Mouse (Mus musculus) thymus, postnatal 4 days (tissue): Measurements from ENCODE around the gene Dync1i2.

ENCODE experiments used
- DNase-seq: peaks from one replicate; pipeline ENCODE4 v3.0.0; 2021

The Dync1i2 gene

DNA sequence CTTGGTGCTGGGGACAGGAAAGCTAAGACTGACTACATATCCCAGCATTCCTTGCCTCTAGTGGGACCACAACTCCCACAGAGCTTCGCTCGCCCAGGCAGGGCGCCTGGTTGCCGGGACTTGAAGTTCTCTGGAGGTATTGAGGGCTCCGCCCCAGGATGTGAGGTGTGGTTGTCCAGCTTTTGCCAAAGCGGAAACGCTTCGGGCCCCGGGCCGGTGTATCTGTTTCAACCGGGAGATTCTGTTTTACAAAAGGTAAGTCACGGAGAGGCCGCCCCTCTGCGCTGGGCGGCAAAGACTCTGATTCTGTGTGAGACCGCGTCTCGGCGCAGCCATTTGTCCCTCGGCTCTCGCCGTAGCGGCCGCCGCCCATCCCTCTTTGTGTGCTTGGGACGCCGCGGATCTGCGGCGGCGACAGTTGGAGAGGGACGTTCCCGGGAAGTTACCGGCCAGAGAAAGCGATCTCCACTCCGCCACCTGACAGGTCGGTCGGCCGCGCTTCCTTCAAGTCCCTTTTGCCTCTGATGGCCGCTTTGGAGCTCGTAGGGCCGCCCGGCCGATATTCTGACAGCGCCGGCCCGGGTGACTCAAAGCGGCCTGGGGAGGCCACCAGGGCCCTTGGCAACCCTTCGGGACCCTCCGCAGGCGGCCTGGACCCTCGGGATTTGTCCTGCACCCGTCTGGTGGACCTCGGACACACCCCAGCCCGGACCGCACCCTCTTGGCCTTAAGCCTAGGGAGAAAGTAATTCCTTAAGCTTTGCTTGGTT is at the start of gene Dync1i2:
Gene Dync1i2, plus strand, starts transcription at position 116 of the 769 bp plus-strand sequence.
- peak; percentile 90 for DNase-seq

DNA sequence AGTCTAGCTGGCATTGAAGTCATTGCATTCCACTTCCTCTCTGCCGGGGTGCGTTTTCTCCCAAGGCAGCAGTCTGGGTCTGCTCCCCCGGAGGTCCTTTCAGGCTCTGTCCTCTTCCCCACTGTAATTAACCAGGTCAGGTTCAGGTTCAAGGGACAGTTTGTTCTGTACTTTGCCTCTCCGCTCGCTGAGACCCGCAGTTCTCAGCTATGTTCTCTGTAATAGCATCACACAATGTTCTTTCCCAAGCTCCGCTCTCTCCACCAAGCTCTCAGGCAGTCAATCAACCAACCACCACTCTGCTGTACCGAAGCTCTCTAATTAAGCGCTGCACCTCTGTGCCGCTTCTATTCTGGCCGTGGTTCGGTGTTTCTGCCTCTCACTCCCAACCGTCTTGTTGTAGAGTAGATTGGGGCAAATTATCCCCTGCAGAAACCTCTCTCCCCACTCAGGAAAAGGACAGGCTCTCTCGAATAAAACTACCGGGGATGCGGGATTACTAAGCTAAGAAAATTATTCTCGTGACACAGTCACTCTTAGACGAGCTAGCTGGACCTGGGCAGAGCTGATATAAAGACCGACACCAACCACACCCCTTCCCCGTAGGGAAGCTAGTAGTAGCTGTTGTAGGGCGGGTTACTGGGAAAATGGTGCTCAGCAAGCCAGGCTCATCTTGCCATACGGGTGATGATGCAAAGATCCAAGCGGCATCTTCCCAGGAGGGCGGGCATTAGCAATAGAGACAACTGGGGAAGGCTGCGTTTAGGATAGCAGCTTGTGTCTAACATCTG is 48.5 kb upstream of the Dync1i2 start:
- DNase-seq: no peak

DNA sequence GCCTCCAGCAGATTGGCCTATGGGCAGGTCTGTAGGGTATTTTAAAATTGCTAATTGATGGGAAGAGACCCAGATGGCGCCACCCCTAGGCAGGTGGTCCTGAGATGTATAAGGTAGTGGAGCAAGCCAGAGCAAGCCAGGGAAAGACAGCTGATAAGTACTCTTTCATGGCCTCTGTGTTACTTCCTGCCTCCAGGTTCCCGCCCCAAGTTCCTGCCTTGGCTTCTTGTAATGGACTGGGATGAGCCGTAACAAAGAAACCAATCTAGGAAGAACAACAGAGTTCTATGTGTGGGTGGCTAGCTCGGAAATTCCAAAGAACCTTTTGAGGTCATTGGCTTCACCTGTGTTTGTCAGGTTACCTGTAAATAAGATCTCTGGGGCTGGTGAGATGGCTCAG is 44.3 kb upstream of the Dync1i2 start:
- DNase-seq: no peak

DNA sequence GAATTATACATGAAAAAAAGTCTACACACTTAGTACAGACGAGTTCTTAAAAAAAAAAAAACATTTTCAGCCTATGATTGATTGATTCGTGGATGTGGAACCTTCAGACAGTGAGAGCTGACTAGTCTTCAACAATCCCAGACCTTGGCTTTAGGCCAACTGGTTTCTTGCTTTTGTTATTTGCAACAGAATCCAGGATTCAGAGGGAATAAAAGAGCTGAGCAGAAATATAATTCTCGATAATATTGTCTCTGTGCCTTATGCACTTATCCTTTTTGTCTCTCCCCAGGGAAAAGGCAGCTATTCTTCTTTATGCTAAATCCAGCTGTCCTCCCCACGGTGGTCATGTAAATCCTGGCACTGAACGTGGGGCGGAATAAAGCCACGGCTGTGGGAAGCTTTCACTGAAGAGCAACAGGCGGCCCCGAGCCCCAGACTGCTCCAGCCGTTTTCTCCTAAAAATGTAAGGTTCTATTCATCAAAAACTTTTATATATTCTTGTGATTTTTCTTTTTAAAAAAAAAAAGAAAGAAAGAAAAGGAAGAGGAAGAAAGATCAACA is 43.0 kb upstream of the Dync1i2 start:
- no peak for DNase-seq

DNA sequence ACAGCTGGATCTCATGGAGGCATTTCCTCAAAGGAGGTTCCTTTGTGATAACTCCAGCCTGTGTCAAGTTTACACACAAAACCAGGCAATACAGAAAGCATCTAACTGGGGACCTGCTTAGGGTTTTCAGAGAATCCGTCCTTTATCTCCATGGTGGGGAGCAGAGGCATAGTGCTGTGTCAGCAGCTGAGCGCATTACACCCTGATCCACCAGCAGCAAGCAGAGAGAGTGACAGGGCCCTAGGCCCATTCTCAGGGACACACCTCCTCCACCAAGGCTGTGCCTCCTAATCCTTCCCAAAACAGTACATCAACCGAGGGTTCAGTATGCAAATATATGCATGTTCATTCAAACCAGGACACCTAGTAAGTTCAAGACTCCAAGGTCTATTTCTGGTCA is 38.5 kb upstream of the Dync1i2 start:
- no peak for DNase-seq

DNA sequence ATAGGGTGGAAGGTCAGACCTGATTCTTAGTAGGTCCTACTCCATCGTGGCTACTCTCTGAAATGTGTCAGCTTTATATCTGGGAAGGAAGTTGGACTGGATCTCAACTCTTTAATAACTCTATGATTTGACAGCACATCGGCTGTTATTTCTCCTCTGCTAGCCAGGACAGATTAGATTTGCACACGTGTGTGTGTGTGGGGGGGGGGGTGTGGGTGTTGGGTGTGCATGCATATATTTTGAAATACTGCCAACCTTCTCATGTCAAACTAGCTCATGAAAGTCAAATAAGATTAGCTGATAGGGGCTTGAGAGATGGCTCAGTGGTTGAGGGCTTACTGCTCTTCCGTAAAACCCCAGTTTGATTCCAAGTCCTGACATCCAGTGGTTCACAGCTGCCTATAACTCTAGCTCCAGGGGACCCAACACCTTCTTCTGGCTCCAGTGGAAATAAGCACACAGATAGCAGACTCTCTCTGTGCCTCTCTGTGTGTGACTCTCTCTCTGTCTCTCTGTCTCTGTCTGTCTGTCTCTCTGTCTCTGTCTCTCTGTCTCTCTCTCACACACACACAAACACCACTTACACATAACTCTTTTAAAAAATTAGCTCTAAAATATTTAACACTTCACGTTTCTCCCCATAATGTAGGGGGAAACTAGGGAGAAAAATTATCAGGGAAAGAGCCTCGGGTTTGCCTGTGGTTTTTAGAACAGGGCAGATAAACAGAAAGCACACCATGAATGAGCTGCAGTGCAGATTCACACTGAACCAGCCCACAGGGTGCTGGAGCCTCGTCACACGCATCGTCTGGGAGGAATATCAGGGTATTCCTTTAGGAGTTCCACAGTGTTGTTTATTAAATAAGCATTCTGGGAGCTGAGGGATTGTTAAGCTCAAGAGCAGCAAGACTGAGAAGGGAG is 34.9 kb upstream of the Dync1i2 start:
- no peak for DNase-seq

DNA sequence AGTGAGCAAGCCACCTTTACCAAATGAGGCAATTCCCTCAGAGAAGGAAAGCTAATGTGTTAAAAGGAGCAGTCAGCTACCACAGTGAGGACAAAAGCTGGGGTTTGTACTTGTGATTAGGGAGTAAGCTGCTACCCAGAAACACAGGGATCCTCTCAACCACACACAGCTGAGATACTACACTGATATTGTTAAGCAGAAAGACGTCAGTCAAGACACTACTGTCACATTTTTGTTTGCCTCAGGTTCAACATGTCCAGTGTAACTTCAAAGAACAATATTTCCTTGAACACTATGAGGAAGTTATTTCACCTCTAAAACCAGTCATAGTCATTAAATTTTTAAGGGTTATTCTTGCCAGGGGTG is 34.3 kb upstream of the Dync1i2 start:
- DNase-seq: no peak

DNA sequence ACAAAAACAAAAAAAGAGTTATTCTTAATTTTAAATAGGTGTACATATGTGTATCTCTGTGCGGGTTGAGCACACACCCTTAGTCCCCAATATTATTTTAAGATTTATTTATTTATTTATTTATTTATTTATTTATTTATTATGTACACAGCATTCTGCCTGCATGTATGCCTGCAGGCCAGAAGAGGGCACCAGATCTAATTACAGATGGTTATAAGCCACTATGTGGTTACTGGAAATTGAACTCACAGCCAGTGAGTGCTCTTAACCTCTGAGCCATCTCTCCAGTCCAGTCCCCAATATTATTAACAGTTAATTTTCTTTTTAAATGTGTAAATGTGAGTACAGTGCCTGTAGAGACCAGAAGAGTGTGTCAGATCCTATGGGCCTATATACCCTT is 33.7 kb upstream of the Dync1i2 start:
- DNase-seq: peak; percentile 15

DNA sequence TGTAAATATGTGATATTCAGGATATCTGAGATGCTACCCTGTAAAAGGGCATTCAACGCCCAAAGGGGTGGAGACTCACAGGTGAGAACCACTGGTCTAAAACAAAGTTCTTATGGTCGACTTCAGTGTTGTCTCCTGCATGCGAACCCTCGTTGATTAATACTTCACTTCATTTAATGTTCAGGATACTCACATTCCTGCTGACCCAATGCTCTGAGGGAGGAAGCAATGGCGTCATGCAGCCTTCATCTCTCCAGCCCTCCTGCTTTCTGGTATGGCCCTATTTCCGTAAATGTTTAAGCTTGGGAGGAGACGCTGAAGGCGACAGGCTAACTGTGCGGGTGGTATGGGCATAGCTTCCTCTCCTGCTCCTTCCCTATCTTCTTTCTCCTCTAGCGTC is 31.8 kb upstream of the Dync1i2 start:
- DNase-seq: no peak

DNA sequence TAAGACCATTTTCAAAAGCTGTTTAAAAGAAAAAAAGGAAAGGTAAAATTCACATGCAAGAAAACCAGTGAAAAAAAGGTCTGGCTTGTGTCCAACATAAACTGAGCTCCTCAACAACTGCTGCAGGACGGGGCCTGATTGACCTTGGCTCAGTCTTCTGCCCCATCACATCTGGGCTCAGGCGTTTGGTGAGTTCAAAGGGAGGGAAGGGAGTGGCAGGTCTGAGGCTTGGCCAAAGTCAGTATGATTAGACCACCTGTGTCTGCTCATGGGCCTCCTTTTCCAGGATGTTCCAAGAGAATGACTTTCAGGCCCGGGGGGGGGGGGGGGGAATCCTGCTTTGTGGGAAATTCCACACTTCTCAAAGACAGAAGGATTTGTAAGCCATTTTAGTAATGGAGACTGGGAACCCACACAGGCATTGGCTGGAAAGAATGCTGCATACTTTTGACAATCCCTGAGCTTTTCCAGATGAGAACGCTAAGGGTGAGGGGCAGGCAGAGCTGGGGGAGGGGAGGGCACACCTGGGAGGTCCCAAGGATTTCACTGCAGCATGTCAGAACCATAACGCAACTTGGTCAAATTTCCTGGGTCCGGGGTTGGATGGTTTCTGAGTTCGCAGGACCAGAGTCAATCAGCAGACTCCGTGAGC is 30.8 kb upstream of the Dync1i2 start:
- DNase-seq: no peak

DNA sequence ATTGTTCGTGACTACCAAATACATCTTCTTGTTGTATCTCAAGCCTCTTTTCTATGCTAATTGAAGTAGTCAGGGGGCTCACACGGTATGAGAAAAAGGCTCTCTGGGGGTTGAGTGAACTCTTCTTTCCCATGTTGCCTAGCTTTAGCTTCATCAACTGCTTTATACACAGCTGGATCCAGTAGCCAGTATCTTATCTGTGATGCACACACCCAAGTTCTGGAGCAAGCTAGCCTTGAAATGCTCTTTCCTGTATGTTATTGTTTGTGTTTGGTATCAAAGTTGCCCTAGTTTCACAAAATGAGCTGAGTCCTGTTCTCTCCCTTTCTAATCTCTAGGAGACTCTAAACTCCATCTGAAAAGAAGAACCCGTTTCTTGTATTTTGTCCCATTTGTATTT is 23.6 kb upstream of the Dync1i2 start:
- DNase-seq: no peak

DNA sequence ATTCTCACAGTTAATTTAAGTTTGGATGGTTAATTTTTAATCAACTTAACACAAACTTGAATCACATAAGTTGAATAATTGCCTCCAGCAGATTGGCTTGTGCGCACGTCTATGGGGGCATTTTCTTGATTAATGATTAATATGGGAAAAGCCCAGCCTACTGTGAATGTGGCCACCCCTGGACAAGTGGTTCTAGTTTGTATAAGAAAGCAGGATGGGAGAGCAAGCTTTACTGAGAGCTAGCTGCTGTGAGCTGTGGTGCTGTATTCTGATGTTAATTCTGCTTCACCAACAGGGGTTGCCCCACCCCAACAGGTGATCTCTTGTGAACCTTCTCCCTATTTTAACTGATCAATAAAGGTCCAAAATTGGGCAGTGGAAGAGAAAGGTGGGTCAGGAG is 22.6 kb upstream of the Dync1i2 start:
- no peak for DNase-seq

DNA sequence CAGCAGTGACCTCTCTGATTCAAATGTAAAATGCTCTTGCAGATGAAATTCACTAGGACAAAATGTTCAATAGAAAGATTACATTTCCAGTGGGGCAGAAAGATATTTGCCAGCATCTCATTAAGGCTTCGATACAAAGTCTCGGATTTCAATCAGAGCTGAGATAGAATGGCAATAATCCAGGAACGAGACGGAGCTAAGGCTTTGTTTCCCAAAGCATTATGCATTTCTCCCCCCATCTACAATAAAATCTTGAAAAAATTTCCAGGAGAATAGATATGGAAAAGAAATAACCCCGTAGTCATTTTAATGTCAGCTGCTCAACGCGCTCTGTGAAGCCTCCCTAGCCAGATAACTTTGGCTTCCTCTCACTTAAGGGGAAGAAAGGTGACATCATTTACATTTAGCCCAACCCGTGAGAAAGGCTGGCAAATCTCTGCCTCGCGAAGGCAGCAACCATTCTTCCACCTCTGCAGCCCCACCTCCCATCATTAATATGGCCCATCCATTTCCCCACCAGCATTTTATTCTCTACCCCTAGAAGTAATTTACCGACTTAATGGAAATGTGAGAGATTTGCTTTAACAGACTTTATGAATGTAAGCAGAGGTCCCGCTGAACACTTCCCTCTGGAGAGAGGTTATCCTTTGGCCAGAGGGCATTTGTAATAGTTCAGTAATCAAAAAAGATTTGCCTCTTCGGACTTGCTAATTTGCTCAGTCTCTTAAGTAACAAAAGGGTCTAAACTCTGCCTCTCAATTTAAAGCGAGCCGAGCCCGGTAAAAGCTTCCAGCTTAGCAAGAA is 19.9 kb upstream of the Dync1i2 start:
- DNase-seq: no peak

DNA sequence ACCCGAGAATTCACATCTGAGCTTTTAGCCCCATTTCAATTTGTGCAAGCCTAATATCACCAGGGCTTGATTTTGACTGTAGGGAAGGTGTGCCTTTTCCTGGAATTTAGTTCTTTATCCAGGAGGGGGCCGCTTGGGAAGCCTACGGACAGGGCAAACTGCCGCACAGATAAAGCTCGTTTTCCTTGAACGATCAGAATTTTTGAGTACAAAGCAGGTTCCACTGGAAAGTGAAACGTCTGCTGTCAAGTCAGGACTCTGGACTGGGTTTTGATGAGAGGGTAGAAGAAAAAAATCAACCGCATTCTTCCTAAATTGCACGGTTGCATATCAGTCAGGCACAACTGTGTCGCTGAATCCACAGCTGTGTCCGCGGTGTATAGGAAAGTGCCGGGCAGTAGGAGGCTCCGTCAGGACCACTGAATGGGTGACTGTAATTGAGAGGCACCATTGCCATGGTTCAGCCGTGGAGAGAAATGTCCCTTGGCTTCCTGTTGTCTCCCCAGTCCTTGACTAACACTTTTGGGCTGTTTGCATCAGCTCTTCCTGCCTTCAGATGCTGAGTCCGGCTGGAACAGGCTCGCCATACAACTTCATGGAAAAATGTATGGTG is 19.2 kb upstream of the Dync1i2 start:
- DNase-seq: no peak

DNA sequence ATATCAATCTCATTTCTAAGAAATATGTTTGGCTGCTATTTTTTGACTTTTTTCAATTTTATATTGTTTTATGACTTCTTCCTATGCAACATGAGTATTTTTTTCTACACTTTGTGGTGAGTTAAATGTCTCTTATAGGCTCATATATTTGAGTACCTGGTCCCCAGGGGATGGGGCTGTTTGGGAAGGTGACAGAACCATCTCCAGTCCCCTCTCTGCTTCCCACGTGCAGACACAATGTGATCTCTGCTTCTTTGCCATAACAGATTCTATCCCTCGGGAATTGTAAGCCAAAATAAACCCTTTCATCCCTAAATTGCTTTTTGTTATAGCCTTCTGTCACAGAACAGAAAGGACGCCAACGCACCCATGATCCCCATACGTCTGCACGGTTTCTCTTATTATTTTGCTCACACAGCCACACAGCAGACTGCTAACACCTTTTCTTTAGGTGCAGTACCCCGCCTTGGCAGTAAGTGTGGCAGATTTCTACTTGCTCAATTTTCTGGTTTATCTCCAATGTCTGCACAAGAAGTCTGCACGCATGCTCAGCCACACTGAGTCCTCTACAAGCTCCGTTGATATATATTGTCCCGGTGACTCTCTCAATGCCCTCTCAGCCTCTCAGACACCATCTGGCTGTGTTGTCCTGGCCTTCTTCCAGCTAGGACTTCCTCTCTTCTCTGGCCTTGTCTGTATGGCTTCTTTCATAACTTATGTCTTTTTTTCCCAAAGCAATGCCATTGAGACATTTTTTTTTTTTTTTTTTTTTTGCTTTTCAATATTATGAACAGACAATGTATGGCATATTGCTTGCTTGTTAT is 17.2 kb upstream of the Dync1i2 start:
- DNase-seq: no peak

DNA sequence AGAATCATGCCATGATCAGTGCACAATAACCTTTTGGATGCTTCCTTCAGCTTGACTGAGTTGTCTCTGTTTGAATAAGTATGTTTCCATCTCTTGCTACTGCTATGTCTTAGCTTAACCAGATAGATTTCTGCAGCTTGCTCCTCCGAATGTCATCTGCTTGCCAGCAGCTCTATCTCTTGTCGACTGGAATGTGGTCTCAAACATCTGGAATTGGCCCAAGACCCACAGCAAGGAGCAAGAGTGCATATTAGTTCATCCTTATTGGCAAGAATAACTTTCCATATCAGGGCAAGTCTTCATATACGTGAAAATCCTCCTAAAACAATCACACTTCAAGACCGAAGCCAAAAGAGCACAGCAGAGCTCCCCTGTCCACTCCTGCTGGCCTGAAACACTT is 14.6 kb upstream of the Dync1i2 start:
- no peak for DNase-seq

DNA sequence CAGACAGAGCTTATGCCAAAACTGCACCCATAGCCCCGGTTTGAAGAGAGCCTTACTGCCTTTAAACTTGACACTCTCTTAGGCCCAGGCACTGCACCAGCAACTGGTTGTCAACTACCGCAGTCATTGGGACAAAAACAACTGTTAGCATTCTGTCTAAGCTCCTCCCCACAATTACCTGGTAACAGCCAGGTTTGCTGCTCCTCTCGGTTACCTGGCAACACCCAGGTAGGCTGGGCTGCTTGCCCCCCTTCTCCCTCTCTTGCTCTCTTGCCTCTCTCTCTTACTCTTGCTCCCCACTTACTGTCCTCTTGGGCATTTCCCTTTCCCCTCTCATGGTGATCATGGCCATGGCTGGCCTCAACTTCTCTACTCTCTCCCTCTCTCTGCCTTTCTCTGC is 12.6 kb upstream of the Dync1i2 start:
- no peak for DNase-seq

DNA sequence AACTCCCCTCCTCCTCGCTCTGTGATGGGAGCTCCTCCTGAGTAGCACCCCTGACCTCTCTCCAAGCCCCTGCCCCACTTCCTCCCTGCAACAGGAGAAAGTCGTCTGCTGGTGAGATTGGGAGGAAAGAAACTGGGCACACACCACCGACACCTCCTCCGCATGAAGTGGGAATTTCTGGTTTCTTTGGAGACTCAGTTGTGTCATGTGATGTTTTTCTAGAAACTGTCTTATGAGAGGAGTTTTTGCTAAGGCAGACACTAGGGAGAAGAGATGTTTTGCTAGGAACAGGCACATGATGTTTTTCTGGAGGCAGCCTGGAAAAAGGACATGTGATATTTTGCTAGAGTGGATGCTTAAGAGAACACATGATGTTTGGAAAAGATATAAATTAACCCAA is 11.0 kb upstream of the Dync1i2 start:
- no peak for DNase-seq

DNA sequence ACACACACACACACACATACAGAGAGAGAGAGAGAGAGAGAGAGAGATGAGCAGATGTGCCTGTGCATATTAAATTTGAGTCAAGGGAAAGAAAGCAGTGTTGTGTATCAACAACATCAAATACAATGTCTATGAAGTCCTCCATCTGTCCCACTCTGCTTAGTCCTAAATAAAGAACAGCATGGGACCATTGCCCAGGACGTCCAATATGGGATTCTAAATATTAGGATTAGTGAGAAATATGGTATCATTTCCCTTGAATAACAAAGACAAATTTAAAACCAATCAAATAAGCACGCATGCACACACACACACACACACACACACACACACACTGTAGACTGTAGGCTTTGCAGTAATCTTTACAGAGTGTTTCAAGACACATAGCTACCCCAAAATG is 9.6 kb upstream of the Dync1i2 start:
- no peak for DNase-seq

DNA sequence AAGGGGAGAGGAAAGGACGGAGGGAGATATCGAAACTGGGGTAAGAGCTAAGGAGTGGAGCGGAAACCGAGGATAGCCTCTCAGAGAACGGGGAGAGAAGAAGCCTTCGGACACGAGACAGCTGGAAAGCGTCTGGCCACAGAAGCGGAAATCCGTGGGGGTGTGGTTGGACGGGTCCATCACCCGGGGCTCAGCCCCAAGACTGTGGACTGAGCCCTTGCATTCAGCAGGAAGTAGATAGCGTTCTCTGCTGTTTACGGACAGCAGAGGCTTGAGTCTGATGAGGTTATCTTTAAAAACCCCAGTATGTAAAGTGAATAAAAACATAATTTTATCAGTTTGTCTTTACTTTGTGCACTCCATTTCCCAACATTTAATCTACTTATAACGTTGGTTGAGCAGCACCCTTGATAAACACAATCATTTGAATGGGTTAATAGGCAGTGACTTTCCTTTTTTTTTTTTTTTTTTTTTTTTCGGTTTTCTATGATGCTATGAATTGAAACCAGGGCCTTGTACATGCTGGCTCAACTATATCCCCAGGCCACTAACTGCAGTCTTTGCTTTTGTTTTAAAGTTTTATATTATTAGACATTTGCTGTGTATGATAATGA is 7.6 kb upstream of the Dync1i2 start:
- DNase-seq: no peak
